Mouse (Mus musculus) stomach, embryonic 14.5 days (tissue): ENCODE results near the gene Tm2d3. TPM values are rescaled to one million over a fixed set of nuclear protein-coding genes. Genes with fewer than 3 reads are reported as not detected.
A peak's percentile ranks its signal among the peaks of the same experiment; 100 is the strongest.

Experiments
- ATAC-seq: fragments of 200-750 bp; cut with Nextera tagmentation; 2 replicates; pipeline ENCODE4 v1.8.0; 2017; ENCODE audit warnings: low read depth, moderate TSS enrichment; ENCODE audit not compliant: insufficient number of reproducible peaks, insufficient read depth, low FRiP score
- H3K27ac ChIP-seq: fragments of 300-500 bp; sonication (generic); 2 replicates; pipeline ENCODE4 v1.5.1; 2014; ENCODE audit warnings: mild to moderate bottlenecking, low read length, moderate library complexity, mixed read lengths
- H3K27me3 ChIP-seq: fragments of 300-500 bp; sonication (generic); 2 replicates; pipeline ENCODE4 v1.6.1; 2014; ENCODE audit warnings: low read length, control low read depth, mixed read lengths; ENCODE audit not compliant: control insufficient read depth, insufficient read depth
- H3K36me3 ChIP-seq: fragments of 300-500 bp; sonication (generic); 2 replicates; pipeline ENCODE4 v1.6.1; 2014; ENCODE audit warnings: mild to moderate bottlenecking, control low read depth, low read length, moderate library complexity, mixed read lengths; ENCODE audit not compliant: control insufficient read depth, insufficient read depth
- H3K4me1 ChIP-seq: fragments of 300-500 bp; sonication (generic); 2 replicates; pipeline ENCODE4 v1.6.1; 2014; ENCODE audit warnings: low read length, control low read depth, mixed read lengths; ENCODE audit not compliant: control insufficient read depth, insufficient read depth
- H3K4me2 ChIP-seq: fragments of 300-500 bp; sonication (generic); replicated peaks from 2 replicates; pipeline ENCODE4 v1.6.1; 2014; ENCODE audit warnings: low read depth, low read length, control low read depth
- H3K4me3 ChIP-seq: fragments of 300-500 bp; sonication (generic); 2 replicates; pipeline ENCODE4 v1.5.1; 2014; ENCODE audit warnings: low read depth, low read length, control low read depth
- H3K9ac ChIP-seq: fragments of 300-500 bp; sonication (generic); replicated peaks from 2 replicates; pipeline ENCODE4 v1.6.1; 2014; ENCODE audit warnings: low read depth, mild to moderate bottlenecking, control low read depth, low read length, moderate library complexity, mixed read lengths
- H3K9me3 ChIP-seq: fragments of 300-500 bp; sonication (generic); 2 replicates; pipeline ENCODE4 v1.6.1; 2016; ENCODE audit warnings: low read depth, low read length, control low read depth; ENCODE audit not compliant: control insufficient read depth
- WGBS: fragments of 180-500 bp; shearing (Covaris S2); extraction: QIAGEN DNeasy Blood & Tissue Kit; methylation state at CpG from one replicate; pipeline ENCODE4 v1.1.7; 2014; 5-methylcytosine and 5-hydroxymethylcytosine counted together
- polyA plus RNA-seq: library from polyadenylated mRNA; unstranded; fragments of >200 nt; fragmentation: Nextera tagmentation; extraction: Ambion mirVana; gene quantifications from 2 replicates; pipeline ENCODE4 v1.2.1, GENCODE M21; 2014

Gene Tm2d3
- polyA plus RNA-seq, 1 experiment from 2014 or later: 98.5 TPM

DNA sequence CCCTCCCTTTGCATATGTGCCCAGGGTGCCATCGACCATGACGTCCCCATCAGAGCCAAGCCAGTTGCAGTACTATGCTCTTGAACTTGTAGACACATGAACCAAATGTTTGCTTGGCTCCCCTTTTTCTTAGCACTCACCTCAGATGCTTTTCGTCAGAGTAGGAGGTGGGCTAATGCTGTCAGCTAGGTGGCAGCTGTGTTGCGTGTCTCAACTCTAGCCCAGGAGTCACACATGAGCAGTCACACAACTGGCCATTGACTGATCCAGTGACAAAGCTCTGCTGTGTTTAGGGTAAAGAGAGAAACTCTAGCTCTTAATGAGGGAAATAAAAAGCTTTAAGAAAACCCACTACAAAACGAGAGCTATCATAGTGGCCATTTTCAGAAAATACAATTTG is 22.8 kb downstream of the Tm2d3 start:
- Histone ChIP-seq H3K27ac (no peak overlapping the region), H3K4me1 (no peaks in the 10 kb centered on the region), H3K4me2 (no peak overlapping the region), H3K9me3 (no peaks in the 10 kb centered on the region), H3K9ac (no peak overlapping the region), H3K4me3 (no peak overlapping the region), H3K36me3 (no peaks in the 10 kb centered on the region), H3K27me3 (no peaks in the 10 kb centered on the region)
- WGBS: 64% methylated on average over 5 of the region's 5 CpGs
- ATAC-seq: no peak

DNA sequence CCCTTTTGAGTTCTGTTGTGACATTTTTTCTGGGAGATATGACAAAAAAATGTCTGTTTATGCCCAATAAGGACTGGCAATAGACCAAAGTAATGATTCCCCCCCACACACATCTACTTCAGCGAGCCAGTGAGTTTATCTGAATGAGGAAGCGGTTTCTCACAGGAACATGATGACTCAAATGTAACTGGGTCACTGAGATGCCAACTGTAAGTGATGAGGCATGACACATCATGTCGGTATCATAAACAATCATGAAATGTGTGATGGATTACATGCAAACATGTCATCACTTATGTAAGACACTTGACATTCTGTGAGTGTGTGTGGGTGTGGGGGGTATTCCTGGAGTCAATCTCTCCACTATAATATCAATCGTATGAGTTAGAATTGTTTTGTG is 23.3 kb downstream of the Tm2d3 start:
- WGBS: 71% methylated on average over 4 of the region's 4 CpGs
- H3K9ac ChIP-seq: no peak overlapping the region
- H3K27me3 ChIP-seq: no peaks in the 10 kb centered on the region

DNA sequence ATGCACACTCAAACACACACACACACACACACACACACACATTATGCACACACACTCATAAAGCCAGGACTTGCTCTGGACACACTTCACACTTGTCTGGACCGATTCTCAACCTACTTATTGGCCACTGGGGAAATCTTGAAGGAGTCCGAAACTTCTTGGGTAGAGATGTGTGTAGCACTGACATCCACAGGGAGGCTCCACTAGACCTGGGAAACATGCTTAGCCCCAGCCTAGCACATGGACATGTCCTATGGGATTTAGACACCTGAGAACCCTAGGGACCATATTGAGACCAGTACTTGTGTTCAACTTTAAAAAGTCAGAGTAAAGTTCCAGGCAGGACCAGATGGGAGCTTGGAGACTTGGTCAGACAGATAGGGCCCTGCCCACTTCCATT is 43.1 kb downstream of the Tm2d3 start:
- Histone ChIP-seq H3K27me3 (no peaks in the 10 kb centered on the region), H3K4me3 (no peak overlapping the region), H3K4me2 (no peak overlapping the region), H3K36me3 (no peaks in the 10 kb centered on the region), H3K9me3 (no peaks in the 10 kb centered on the region), H3K4me1 (0 out of 2 replicates have a peak, but pooled peaks cover 2% of the 10 kb centered on the region), H3K9ac (no peak overlapping the region), H3K27ac (no peak overlapping the region)
- peak; percentile 59; the same call in 1 of the 2 replicates for ATAC-seq
- 69% methylated on average over 2 of the region's 2 CpGs for WGBS

More for the DNA sequence above, 23.3 kb downstream of the Tm2d3 start:
- H3K36me3 ChIP-seq: no peaks in the 10 kb centered on the region
- ATAC-seq: no peak
- no peak overlapping the region for H3K27ac ChIP-seq
- no peak overlapping the region for H3K4me2 ChIP-seq
- no peaks in the 10 kb centered on the region for H3K9me3 ChIP-seq
- H3K4me3 ChIP-seq: no peak overlapping the region
- H3K4me1 ChIP-seq: no peaks in the 10 kb centered on the region

DNA sequence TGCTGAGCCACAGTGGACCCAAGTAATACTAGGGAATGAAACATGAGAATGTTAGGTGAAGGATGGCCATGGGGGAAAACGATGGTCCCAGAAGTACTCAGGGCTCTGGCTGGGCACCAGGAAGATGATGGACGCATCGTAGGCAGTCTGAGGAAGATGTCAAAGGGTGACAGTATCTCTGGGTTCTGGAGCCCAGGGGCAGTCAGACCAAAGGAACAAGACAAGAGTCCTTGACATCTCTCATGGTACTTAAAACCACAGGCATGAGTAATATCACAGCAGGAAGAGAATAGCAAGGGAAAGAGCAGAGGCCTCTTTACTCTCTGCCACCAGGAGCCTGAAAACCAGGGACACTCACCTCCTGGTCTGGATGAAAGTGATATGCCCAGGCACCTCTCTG is 44.3 kb downstream of the Tm2d3 start:
- Histone ChIP-seq H3K4me2 (no peak overlapping the region), H3K9ac (no peak overlapping the region), H3K36me3 (no peaks in the 10 kb centered on the region), H3K9me3 (no peaks in the 10 kb centered on the region), H3K4me3 (no peak overlapping the region), H3K27me3 (no peaks in the 10 kb centered on the region), H3K4me1 (0 out of 2 replicates have a peak, but pooled peaks cover 2% of the 10 kb centered on the region), H3K27ac (no peak overlapping the region)
- no peak for ATAC-seq
- 82% methylated on average over 3 of the region's 3 CpGs for WGBS

DNA sequence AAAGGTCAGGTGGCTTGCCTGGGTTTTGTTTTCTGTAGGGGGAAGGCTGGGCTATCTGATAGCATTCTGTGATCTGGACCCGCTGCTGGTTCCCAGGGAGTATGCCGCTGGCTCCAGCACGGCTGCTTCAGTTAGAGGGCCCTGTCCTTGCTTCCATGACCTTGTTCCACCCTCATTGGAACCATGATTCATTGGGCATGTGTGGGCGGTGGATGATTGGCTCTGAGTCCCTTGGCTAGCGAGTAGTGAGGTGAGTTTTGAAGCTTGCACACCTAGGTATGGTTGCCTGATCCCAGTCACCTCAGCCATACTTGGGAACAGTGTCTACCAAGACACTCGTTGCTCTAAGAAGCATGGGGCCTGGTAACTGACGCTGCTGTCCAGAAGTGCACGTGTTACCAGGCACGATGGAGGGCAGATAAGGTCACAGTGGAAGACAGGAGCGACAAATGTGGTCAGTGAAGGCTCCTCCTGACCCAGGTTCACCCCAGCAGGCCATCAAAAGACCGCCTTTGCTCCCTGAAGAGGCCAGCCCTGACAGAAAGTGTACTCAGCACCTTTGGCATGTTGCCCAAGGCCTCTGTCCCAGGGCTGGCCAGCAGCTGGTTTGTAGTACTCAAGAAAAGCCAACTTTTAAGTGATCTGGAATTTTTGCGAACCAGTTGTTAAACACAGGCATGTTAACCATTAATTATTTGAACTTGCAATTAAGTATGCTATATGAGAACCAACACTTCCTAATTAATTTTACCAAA is 46.5 kb downstream of the Tm2d3 start:
- no peak overlapping the region for H3K27ac ChIP-seq
- H3K9me3 ChIP-seq: no peaks in the 10 kb centered on the region
- 0 out of 2 replicates have a peak, but pooled peaks cover 2% of the 10 kb centered on the region for H3K4me1 ChIP-seq
- ATAC-seq: peak; percentile 37; the same call in 1 of the 2 replicates
- no peak overlapping the region for H3K4me2 ChIP-seq
- no peak overlapping the region for H3K4me3 ChIP-seq
- WGBS: 50% methylated on average over 12 of the region's 12 CpGs
- H3K9ac ChIP-seq: no peak overlapping the region
- no peaks in the 10 kb centered on the region for H3K36me3 ChIP-seq
- no peaks in the 10 kb centered on the region for H3K27me3 ChIP-seq

DNA sequence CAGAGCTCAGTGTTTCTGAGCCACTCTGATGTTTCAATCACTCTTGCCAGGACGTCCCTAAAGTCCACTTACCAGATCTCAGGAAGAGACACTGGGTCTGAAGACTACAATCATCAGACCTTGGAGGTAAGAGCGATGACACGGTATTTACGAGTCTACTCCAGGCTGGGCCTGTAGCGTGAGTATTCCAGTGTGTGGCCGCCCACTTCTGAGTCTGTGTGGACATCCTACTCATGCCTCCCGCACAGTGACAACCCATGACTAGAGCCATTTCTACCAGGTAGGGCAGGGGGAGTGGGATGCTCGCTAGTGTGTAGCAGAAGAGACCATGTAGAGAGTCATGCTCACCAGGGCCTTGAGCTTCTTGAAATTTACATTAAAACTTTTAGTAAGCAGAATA is 51.9 kb downstream of the Tm2d3 start:
- no peak overlapping the region for H3K9ac ChIP-seq
- no peak for ATAC-seq
- no peaks in the 10 kb centered on the region for H3K27me3 ChIP-seq
- no peak overlapping the region for H3K27ac ChIP-seq
- no peak overlapping the region for H3K4me2 ChIP-seq
- 89% methylated on average over 8 of the region's 8 CpGs for WGBS
- H3K9me3 ChIP-seq: no peaks in the 10 kb centered on the region
- no peaks in the 10 kb centered on the region for H3K36me3 ChIP-seq
- no peak overlapping the region for H3K4me3 ChIP-seq
- no peaks in the 10 kb centered on the region for H3K4me1 ChIP-seq

DNA sequence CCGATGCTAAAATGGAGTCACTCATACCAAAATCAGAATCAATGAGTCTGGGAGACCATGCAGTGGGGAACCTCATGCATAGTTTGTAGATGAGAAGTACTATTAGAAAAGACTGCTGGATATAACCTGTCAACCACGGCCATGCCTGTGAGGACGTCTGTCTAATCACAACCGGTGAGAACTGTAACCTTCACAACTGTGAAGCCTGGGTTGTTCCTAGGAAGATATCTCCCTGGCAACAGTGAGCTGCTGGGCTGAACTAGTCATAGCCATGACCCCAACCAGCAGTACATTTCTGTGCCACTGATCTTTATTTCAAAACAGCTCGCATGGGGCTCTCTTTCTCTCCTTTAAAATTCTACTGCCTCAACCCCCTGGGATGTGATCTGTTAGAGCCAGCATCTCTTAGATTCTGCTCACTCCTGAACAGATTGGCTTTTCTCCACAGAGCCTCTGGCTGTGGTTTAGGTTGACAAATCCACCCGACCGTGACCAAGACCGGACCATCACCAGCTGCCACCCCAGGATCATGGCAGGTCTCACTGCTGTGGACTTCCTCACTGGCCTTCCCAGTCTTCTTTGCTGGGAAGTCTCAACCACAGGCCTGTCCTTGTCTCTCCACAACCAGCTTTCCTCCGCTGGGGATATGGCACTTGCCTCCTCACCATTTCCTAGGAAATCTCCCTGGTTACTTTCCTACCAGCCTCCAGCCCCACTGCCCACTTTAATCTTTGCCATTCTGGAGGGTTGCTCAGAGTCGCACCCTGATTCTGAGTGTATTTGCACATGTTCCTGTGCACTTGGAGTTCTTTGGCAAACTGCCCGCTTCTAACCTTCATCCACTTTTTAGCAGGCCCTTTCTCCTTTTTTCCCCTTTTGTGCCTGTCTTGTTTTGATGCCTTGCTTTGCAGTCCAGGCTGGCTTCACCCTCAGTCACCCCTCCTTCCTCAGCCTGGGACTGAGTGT is 57.3 kb downstream of the Tm2d3 start:
- H3K9ac ChIP-seq: no peak overlapping the region
- no peak overlapping the region for H3K4me3 ChIP-seq
- H3K36me3 ChIP-seq: no peaks in the 10 kb centered on the region
- WGBS: 84% methylated on average over 11 of the region's 11 CpGs
- H3K9me3 ChIP-seq: no peaks in the 10 kb centered on the region
- H3K4me1 ChIP-seq: no peaks in the 10 kb centered on the region
- no peak for ATAC-seq
- no peak overlapping the region for H3K27ac ChIP-seq
- no peak overlapping the region for H3K4me2 ChIP-seq
- H3K27me3 ChIP-seq: no peaks in the 10 kb centered on the region
